In genomic region chr12:31191329-31191954, GRCm38 (mm10) we compare ENCODE assay signal across 9 mouse cellular contexts. TPM values are rescaled to one million over a fixed set of nuclear protein-coding genes. Genes with fewer than 3 reads are reported as not detected.
DNase-seq lines count a peak whose midpoint lies in the region; ATAC-seq and TF ChIP-seq lines count a peak whose summit lies in the region.
"Had no signal": no experiment of that assay in that cellular context is flagged by ENCODE, and none has a peak within 500 bp of the region (broad histone marks: within the 10 kb centered on the region; RNA-seq: fewer than 3 reads in every experiment).

No protein-coding gene starts in this region.

- H3K4me2 ChIP-seq in heart, embryonic 11.5 days: no peak overlapping the region
- H3K4me2 ChIP-seq in heart, embryonic 15.5 days: no peak overlapping the region
- H3K4me2 ChIP-seq in kidney, postnatal 0 days (ENCODE audit: low read length): no peak overlapping the region
- no peak overlapping the region; the same call in 1 of the 2 replicates for H3K4me2 ChIP-seq in neural tube, embryonic 14.5 days (ENCODE audit: low read depth, low read length)
- H3K4me2 ChIP-seq: liver, embryonic 15.5 days had no signal

- no peaks in the 10 kb centered on the region for H3K9me3 ChIP-seq in heart, embryonic 11.5 days (replicated peaks; ENCODE audit: control insufficient read depth, low read length)
- no peaks in the 10 kb centered on the region for H3K9me3 ChIP-seq in heart, embryonic 15.5 days (replicated peaks)
- no peaks in the 10 kb centered on the region for H3K9me3 ChIP-seq in kidney, postnatal 0 days (replicated peaks; ENCODE audit: low read length)
- no peaks in the 10 kb centered on the region for H3K9me3 ChIP-seq in neural tube, embryonic 14.5 days (ENCODE audit: control insufficient read depth, low read length)
- H3K9me3 ChIP-seq: liver, embryonic 15.5 days had no signal

- peak; percentile 99 for DNase-seq in heart, adult 11 months
- DNase-seq in embryo, embryonic 11 days: peak; percentile 59
- DNase-seq in kidney, postnatal 0 days (ENCODE audit: low spot score): peak; percentile 82
- no peak for DNase-seq in B cell, adult 2 months

- no peak overlapping the region for H3K4me3 ChIP-seq in heart, embryonic 11.5 days (ENCODE audit: low read depth, low read length)
- no peak overlapping the region for H3K4me3 ChIP-seq in heart, embryonic 15.5 days
- no peak overlapping the region for H3K4me3 ChIP-seq in kidney, postnatal 0 days (replicated peaks; ENCODE audit: low read depth, low read length)
- no peak overlapping the region for H3K4me3 ChIP-seq in neural tube, embryonic 14.5 days (ENCODE audit: low read depth, low read length)
- H3K4me3 ChIP-seq: liver, embryonic 15.5 days had no signal

- H3K9ac ChIP-seq in heart, embryonic 11.5 days (ENCODE audit: low read depth, low read length): no peak overlapping the region
- H3K9ac ChIP-seq in heart, embryonic 15.5 days: no peak overlapping the region
- no peak overlapping the region for H3K9ac ChIP-seq in kidney, postnatal 0 days (ENCODE audit: low read depth, low read length)
- no peak overlapping the region for H3K9ac ChIP-seq in neural tube, embryonic 14.5 days (replicated peaks; ENCODE audit: low read depth, low read length)
- H3K9ac ChIP-seq: liver, embryonic 15.5 days had no signal

- H3K27ac ChIP-seq in heart, embryonic 11.5 days (ENCODE audit: low read depth, low read length): no peak overlapping the region
- H3K27ac ChIP-seq in heart, embryonic 15.5 days: peak overlapping the region; percentile 48
- H3K27ac ChIP-seq in kidney, postnatal 0 days: 0 out of 2 replicates have a peak overlapping the region, but pooled peaks have one; percentile 16
- H3K27ac ChIP-seq in neural tube, embryonic 14.5 days (ENCODE audit: low read depth, low read length): no peak overlapping the region
- H3K27ac ChIP-seq: liver, embryonic 15.5 days had no signal

- TF ChIP-seq CTCF in kidney, postnatal 0 days (IDR thresholded peaks at IDR 0.05; ENCODE audit: low read depth): no peak

- no peaks in the 10 kb centered on the region for H3K4me1 ChIP-seq in heart, embryonic 11.5 days (ENCODE audit: control insufficient read depth, insufficient read depth, low read length)
- H3K4me1 ChIP-seq in heart, embryonic 15.5 days (replicated peaks): peaks cover 8% of the 10 kb centered on the region
- peaks cover 14% of the 10 kb centered on the region for H3K4me1 ChIP-seq in kidney, postnatal 0 days (replicated peaks; ENCODE audit: insufficient read depth, low read length)
- H3K4me1 ChIP-seq in neural tube, embryonic 14.5 days (ENCODE audit: control insufficient read depth, insufficient read depth, low read length): peaks cover 4% of the 10 kb centered on the region
- H3K4me1 ChIP-seq: liver, embryonic 15.5 days had no signal

- ATAC-seq in heart, embryonic 11.5 days (replicated peaks; ENCODE audit: insufficient number of reproducible peaks, low FRiP score, low TSS enrichment): no peak
- ATAC-seq in heart, embryonic 15.5 days (replicated peaks; ENCODE audit: insufficient number of reproducible peaks, insufficient read depth, low FRiP score, low read depth): peak; percentile 79
- ATAC-seq in kidney, postnatal 0 days (replicated peaks; ENCODE audit: low FRiP score, low read depth): no peak; the same call in 1 of the 2 replicates
- ATAC-seq in neural tube, embryonic 14.5 days (ENCODE audit: low read depth): peak; percentile 93
- no peak for ATAC-seq in inflammation-experienced regulatory T-cells, adult 6 months

- no peaks in the 10 kb centered on the region for H3K27me3 ChIP-seq in heart, embryonic 11.5 days (ENCODE audit: control insufficient read depth, insufficient read depth, low read length)
- H3K27me3 ChIP-seq in heart, embryonic 15.5 days: no peaks in the 10 kb centered on the region
- no peaks in the 10 kb centered on the region for H3K27me3 ChIP-seq in kidney, postnatal 0 days (ENCODE audit: insufficient read depth, low read length)
- no peaks in the 10 kb centered on the region for H3K27me3 ChIP-seq in neural tube, embryonic 14.5 days (ENCODE audit: control insufficient read depth, insufficient read depth, low read length)
- H3K27me3 ChIP-seq: liver, embryonic 15.5 days had no signal

- H3K36me3 ChIP-seq in heart, embryonic 11.5 days (ENCODE audit: control insufficient read depth, insufficient read depth, low read length): no peaks in the 10 kb centered on the region
- no peaks in the 10 kb centered on the region for H3K36me3 ChIP-seq in heart, embryonic 15.5 days
- H3K36me3 ChIP-seq in kidney, postnatal 0 days (ENCODE audit: insufficient read depth, low read length): no peaks in the 10 kb centered on the region
- no peaks in the 10 kb centered on the region for H3K36me3 ChIP-seq in neural tube, embryonic 14.5 days (ENCODE audit: control insufficient read depth, insufficient read depth, low read length)
- H3K36me3 ChIP-seq: liver, embryonic 15.5 days had no signal

- 40% methylated on average over 8 of the region's 8 CpGs for WGBS in heart, embryonic 11.5 days (ENCODE audit: insufficient replicate concordance)
- 29% methylated on average over 8 of the region's 8 CpGs for WGBS in heart, embryonic 15.5 days
- WGBS in kidney, postnatal 0 days: 35% methylated on average over 8 of the region's 8 CpGs
- WGBS in neural tube, embryonic 14.5 days: 10% methylated on average over 8 of the region's 8 CpGs

RNA-seq across cellular contexts. Expression of gene Gm6993, which starts 49.1 kb away (rescaled TPM):
- polyA plus RNA-seq in heart, embryonic 11.5 days (2014; fragmentation: Nextera tagmentation; extraction: Ambion mirVana): not detected in 2 replicates
- not detected in 2 replicates for polyA plus RNA-seq in heart, embryonic 15.5 days (2015; fragmentation: Nextera tagmentation; extraction: Ambion mirVana)
- not detected in 2 replicates for polyA plus RNA-seq in kidney, postnatal 0 days (2015; fragmentation: Nextera tagmentation; extraction: Ambion mirVana)
- polyA plus RNA-seq in neural tube, embryonic 14.5 days (2014; fragmentation: Nextera tagmentation; extraction: Ambion mirVana): not detected in 2 replicates
- polyA plus RNA-seq in inflammation-experienced regulatory T-cells, adult 6 months (2017; shearing (Covaris generic)): not detected
- polyA plus RNA-seq: liver, embryonic 15.5 days had no signal

Comparison
In these comparisons a context has a peak if more than half of its experiments do, and no peak if none do; other contexts are left out.
1. ATAC-seq: peak in heart, embryonic 15.5 days (single experiment) and neural tube, embryonic 14.5 days (single experiment); none in heart, embryonic 11.5 days (single experiment), kidney, postnatal 0 days (single experiment) and inflammation-experienced regulatory T-cells, adult 6 months (single experiment).
2. H3K27ac ChIP-seq: peak in heart, embryonic 15.5 days (single experiment) and kidney, postnatal 0 days (single experiment); none in heart, embryonic 11.5 days (single experiment) and neural tube, embryonic 14.5 days (single experiment).
3. DNase-seq: peak in heart, adult 11 months (single experiment), embryo, embryonic 11 days (single experiment) and kidney, postnatal 0 days (single experiment); none in B cell, adult 2 months (0 of 2).